Mouse (Mus musculus) hindbrain, embryonic 11.5 days (tissue): ENCODE results near the gene St5. TPM values are rescaled to one million over a fixed set of nuclear protein-coding genes. Genes with fewer than 3 reads are reported as not detected.

Source experiments
- ATAC-seq: fragments of 200-750 bp; cut with Nextera tagmentation; 2 replicates; pipeline ENCODE4 v1.8.0; 2017; ENCODE audit warnings: mild to moderate bottlenecking, moderate TSS enrichment, moderate library complexity; ENCODE audit not compliant: low FRiP score
- DNase-seq: peaks from one replicate; pipeline ENCODE4 v3.0.0-alpha.2; 2015; ENCODE audit warnings: low spot score
- H3K27ac ChIP-seq: fragments of 300-500 bp; sonication (generic); 2 replicates; pipeline ENCODE4 v1.5.1; 2014; ENCODE audit warnings: mild to moderate bottlenecking, low read depth, low read length
- H3K27me3 ChIP-seq: fragments of 300-500 bp; sonication (generic); 2 replicates; pipeline ENCODE4 v1.6.1; 2014; ENCODE audit warnings: mild to moderate bottlenecking, low read length, moderate library complexity, mixed read lengths; ENCODE audit not compliant: control insufficient read depth, insufficient read depth
- H3K36me3 ChIP-seq: fragments of 300-500 bp; sonication (generic); 2 replicates; pipeline ENCODE4 v1.6.1; 2014; ENCODE audit warnings: mild to moderate bottlenecking, low read length, moderate library complexity, mixed read lengths; ENCODE audit not compliant: control insufficient read depth, insufficient read depth
- H3K4me1 ChIP-seq: fragments of 300-500 bp; sonication (generic); replicated peaks from 2 replicates; pipeline ENCODE4 v1.6.1; 2014; ENCODE audit warnings: low read length, mixed read lengths; ENCODE audit not compliant: control insufficient read depth, insufficient read depth
- H3K4me2 ChIP-seq: fragments of 300-500 bp; sonication (generic); replicated peaks from 2 replicates; pipeline ENCODE4 v1.6.1; 2014; ENCODE audit warnings: mild to moderate bottlenecking, low read depth, low read length
- H3K4me3 ChIP-seq: fragments of 300-500 bp; sonication (generic); 2 replicates; pipeline ENCODE4 v1.5.1; 2014; ENCODE audit warnings: low read depth, low read length
- H3K9ac ChIP-seq: fragments of 300-500 bp; sonication (generic); 2 replicates; pipeline ENCODE4 v1.6.1; 2014; ENCODE audit warnings: low read depth, low read length
- H3K9me3 ChIP-seq: fragments of 300-500 bp; sonication (generic); 2 replicates; pipeline ENCODE4 v1.6.1; 2016; ENCODE audit warnings: low read length; ENCODE audit not compliant: control insufficient read depth
- WGBS: fragments of 180-500 bp; shearing (Covaris S2); extraction: QIAGEN DNeasy Blood & Tissue Kit; methylation state at CpG from one replicate; pipeline ENCODE4 v1.1.7; 2014; 5-methylcytosine and 5-hydroxymethylcytosine counted together
- polyA plus RNA-seq: library from polyadenylated mRNA; unstranded; fragments of >200 nt; fragmentation: Nextera tagmentation; extraction: Ambion mirVana; gene quantifications from 2 replicates; pipeline ENCODE4 v1.2.1, GENCODE M21; 2014

The St5 gene
- polyA plus RNA-seq, 1 experiment from 2014 or later, result 32.5 TPM

GRCm38 (mm10) chr7:109686585-109687128 lies 16.7 kb downstream of the St5 start:
- no peak for DNase-seq
- Histone ChIP-seq H3K36me3 (no peaks in the 10 kb centered on the region), H3K27me3 (no peaks in the 10 kb centered on the region), H3K4me3 (no peak overlapping the region), H3K4me1 (no peaks in the 10 kb centered on the region), H3K9ac (no peak overlapping the region), H3K27ac (no peak overlapping the region), H3K9me3 (no peaks in the 10 kb centered on the region), H3K4me2 (no peak overlapping the region)
- no peak for ATAC-seq
- 67% methylated on average over 9 of the region's 9 CpGs for WGBS

GRCm38 (mm10) chr7:109680879-109681278 lies 22.5 kb downstream of the St5 start:
- DNase-seq (no peak), ATAC-seq (no peak)
- H3K27me3 ChIP-seq, result no peaks in the 10 kb centered on the region
- WGBS, result 100% methylated on average over 1 of the region's 1 CpGs
- H3K36me3 ChIP-seq, result no peaks in the 10 kb centered on the region
- H3K27ac ChIP-seq, result no peak overlapping the region
- no peaks in the 10 kb centered on the region for H3K4me1 ChIP-seq
- no peak overlapping the region for H3K9ac ChIP-seq
- H3K4me2 ChIP-seq, result no peak overlapping the region
- H3K4me3 ChIP-seq, result no peak overlapping the region
- no peaks in the 10 kb centered on the region for H3K9me3 ChIP-seq

- Histone ChIP-seq H3K4me3 (no peak overlapping the region), H3K4me2 (no peak overlapping the region), H3K9me3 (no peaks in the 10 kb centered on the region), H3K9ac (no peak overlapping the region), H3K36me3 (no peaks in the 10 kb centered on the region), H3K4me1 (no peaks in the 10 kb centered on the region), H3K27ac (no peak overlapping the region), H3K27me3 (no peaks in the 10 kb centered on the region)
- 88% methylated on average over 2 of the region's 2 CpGs for WGBS
- no peak for ATAC-seq
- DNase-seq, result no peak
Measured at GRCm38 (mm10) chr7:109680284-109680683, 23.1 kb downstream of the St5 start.

GRCm38 (mm10) chr7:109674944-109675628 lies 28.3 kb downstream of the St5 start:
- ATAC-seq, result no peak
- Histone ChIP-seq H3K4me2 (no peak overlapping the region), H3K4me3 (no peak overlapping the region), H3K27ac (no peak overlapping the region), H3K9me3 (no peaks in the 10 kb centered on the region), H3K36me3 (no peaks in the 10 kb centered on the region), H3K4me1 (no peaks in the 10 kb centered on the region), H3K9ac (no peak overlapping the region), H3K27me3 (no peaks in the 10 kb centered on the region)
- DNase-seq, result no peak
- 80% methylated on average over 4 of the region's 4 CpGs for WGBS

GRCm38 (mm10) chr7:109671581-109672471 lies 31.6 kb downstream of the St5 start:
- peak; percentile 78 for DNase-seq
- whole genome bisulfite sequencing, result 1% methylated on average over 36 of the region's 44 CpGs
- ATAC-seq, result peak; percentile 96
- Histone ChIP-seq H3K4me3 (peak overlapping the region; percentile 59), H3K9me3 (no peaks in the 10 kb centered on the region), H3K4me2 (peak overlapping the region; percentile 97), H3K27ac (peak overlapping the region; percentile 75), H3K27me3 (no peaks in the 10 kb centered on the region), H3K9ac (peak overlapping the region; percentile 81), H3K4me1 (no peaks in the 10 kb centered on the region), H3K36me3 (no peaks in the 10 kb centered on the region)

GRCm38 (mm10) chr7:109669426-109670170 lies 33.8 kb downstream of the St5 start:
- DNase-seq, result no peak
- 83% methylated on average over 5 of the region's 5 CpGs for WGBS

GRCm38 (mm10) chr7:109666664-109667063 lies 36.7 kb downstream of the St5 start:
- H3K9ac ChIP-seq, result no peak overlapping the region
- H3K27me3 ChIP-seq, result no peaks in the 10 kb centered on the region
- H3K4me1 ChIP-seq, result no peaks in the 10 kb centered on the region
- H3K9me3 ChIP-seq, result no peaks in the 10 kb centered on the region
- DNase-seq, result no peak
- no peak overlapping the region for H3K4me2 ChIP-seq
- H3K36me3 ChIP-seq, result no peaks in the 10 kb centered on the region
- 79% methylated on average over 5 of the region's 5 CpGs for WGBS
- no peak overlapping the region for H3K4me3 ChIP-seq
- no peak for ATAC-seq
- no peak overlapping the region for H3K27ac ChIP-seq

More at GRCm38 (mm10) chr7:109669426-109670170, 33.8 kb downstream of the St5 start:
- no peaks in the 10 kb centered on the region for H3K27me3 ChIP-seq
- H3K4me2 ChIP-seq, result no peak overlapping the region
- H3K4me3 ChIP-seq, result no peak overlapping the region
- no peak overlapping the region for H3K27ac ChIP-seq
- no peak overlapping the region for H3K9ac ChIP-seq
- H3K36me3 ChIP-seq, result no peaks in the 10 kb centered on the region
- no peaks in the 10 kb centered on the region for H3K4me1 ChIP-seq
- ATAC-seq, result no peak
- no peaks in the 10 kb centered on the region for H3K9me3 ChIP-seq

- no peak overlapping the region for H3K4me2 ChIP-seq
Measured at GRCm38 (mm10) chr7:109662626-109663025, 40.8 kb downstream of the St5 start.

More at GRCm38 (mm10) chr7:109662626-109663025, 40.8 kb downstream of the St5 start:
- Histone ChIP-seq H3K27me3 (no peaks in the 10 kb centered on the region), H3K9ac (no peak overlapping the region), H3K4me3 (no peak overlapping the region), H3K36me3 (no peaks in the 10 kb centered on the region), H3K9me3 (no peaks in the 10 kb centered on the region), H3K4me1 (no peaks in the 10 kb centered on the region), H3K27ac (no peak overlapping the region)
- 87% methylated on average over 4 of the region's 4 CpGs for WGBS
- no peak for DNase-seq
- no peak for ATAC-seq
